Comparison of ENCODE assay signal across 8 mouse cellular contexts in the genomic region with DNA sequence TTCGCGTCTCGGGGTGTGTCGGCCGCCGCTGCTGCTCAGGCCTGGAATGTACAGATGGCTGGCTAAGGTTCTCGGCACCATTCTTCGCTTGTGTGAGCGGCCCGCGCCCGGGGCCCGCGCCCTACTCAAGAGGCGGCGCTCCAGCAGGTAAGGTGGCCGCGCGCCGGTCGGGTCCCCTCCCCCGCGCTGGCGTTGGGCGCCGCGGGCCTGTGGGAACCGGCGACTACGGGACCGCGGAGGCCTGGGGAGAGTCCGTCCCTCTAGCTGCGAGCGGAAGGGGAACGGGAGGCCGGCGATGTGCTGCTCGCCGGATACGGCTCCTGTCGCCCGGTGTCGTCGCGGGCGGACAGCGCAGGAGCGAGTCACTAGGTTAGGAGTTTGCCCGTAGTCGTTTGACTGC. TPM values are rescaled to one million over a fixed set of nuclear protein-coding genes. Genes with fewer than 3 reads are reported as not detected.
DNase-seq lines count a peak whose midpoint lies in the region; ATAC-seq and TF ChIP-seq lines count a peak whose summit lies in the region.

No protein-coding gene starts in this region.

- H3K9me3 ChIP-seq in kidney, embryonic 15.5 days (replicated peaks) = no peaks in the 10 kb centered on the region
- H3K9me3 ChIP-seq in hindbrain, embryonic 12.5 days (replicated peaks) = no peaks in the 10 kb centered on the region

- ATAC-seq in kidney, embryonic 15.5 days (replicated peaks; ENCODE audit: low FRiP score) = peak; percentile 71
- peak; percentile 75 for ATAC-seq in hindbrain, embryonic 12.5 days (ENCODE audit: low FRiP score)

- peak overlapping the region; percentile 87 for H3K27ac ChIP-seq in kidney, embryonic 15.5 days
- peak overlapping the region; percentile 93 for H3K27ac ChIP-seq in bone marrow, adult 2 months (ENCODE audit: control insufficient read depth, insufficient read depth, low read depth, low read length, poor library complexity)
- H3K27ac ChIP-seq in hindbrain, embryonic 12.5 days = peak overlapping the region; percentile 73; the same call in 1 of the 2 replicates

- no peaks in the 10 kb centered on the region for H3K27me3 ChIP-seq in kidney, embryonic 15.5 days
- no peaks in the 10 kb centered on the region for H3K27me3 ChIP-seq in hindbrain, embryonic 12.5 days

- peak; percentile 9; the same call in 1 of the 2 replicates for TF ChIP-seq POLR2A in bone marrow, adult 2 months (IDR thresholded peaks at IDR 0.05; ENCODE audit: borderline replicate concordance, control insufficient read depth, low read depth, low read length)

- peaks cover 17% of the 10 kb centered on the region for H3K4me1 ChIP-seq in kidney, embryonic 15.5 days
- H3K4me1 ChIP-seq in bone marrow, adult 2 months (ENCODE audit: control insufficient read depth, insufficient read depth, low read length) = peaks cover 2% of the 10 kb centered on the region
- peaks cover 11% of the 10 kb centered on the region for H3K4me1 ChIP-seq in hindbrain, embryonic 12.5 days

- H3K36me3 ChIP-seq in kidney, embryonic 15.5 days = peaks cover 13% of the 10 kb centered on the region; the same call in 1 of the 2 replicates
- H3K36me3 ChIP-seq in hindbrain, embryonic 12.5 days = no peaks in the 10 kb centered on the region

- under 1% methylated on average over 51 of the region's 51 CpGs for WGBS in kidney, embryonic 15.5 days
- under 1% methylated on average over 51 of the region's 51 CpGs for WGBS in bone marrow, adult 2 months
- under 1% methylated on average over 39 of the region's 51 CpGs for WGBS in hindbrain, embryonic 12.5 days

- H3K4me2 ChIP-seq in kidney, embryonic 15.5 days = peak overlapping the region; percentile 74
- H3K4me2 ChIP-seq in hindbrain, embryonic 12.5 days (replicated peaks) = peak overlapping the region; percentile 80

- peak overlapping the region; percentile 99 for H3K4me3 ChIP-seq in kidney, embryonic 15.5 days (replicated peaks)
- peak overlapping the region; percentile 95 for H3K4me3 ChIP-seq in bone marrow, adult 2 months (replicated peaks; ENCODE audit: control insufficient read depth, low read depth, low read length)
- peak overlapping the region; percentile 93 for H3K4me3 ChIP-seq in hindbrain, embryonic 12.5 days

- peak overlapping the region; percentile 92 for H3K9ac ChIP-seq in kidney, embryonic 15.5 days
- peak overlapping the region; percentile 93 for H3K9ac ChIP-seq in hindbrain, embryonic 12.5 days

- TF ChIP-seq CTCF in bone marrow, adult 2 months (IDR thresholded peaks at IDR 0.05; ENCODE audit: control insufficient read depth, insufficient read depth, low read length) = no peak

- no peak for DNase-seq in kidney, adult 18-20 months
- DNase-seq in lung, postnatal 25 days (ENCODE audit: low spot score) = peak; percentile 39
- no peak for DNase-seq in yolk sac, embryonic 10.5 days (ENCODE audit: low spot score)
- no peak for DNase-seq in cerebellum, adult 9-11 months
- no peak for DNase-seq in kidney, adult 11 months

RNA-seq across cellular contexts. Expression of a gene that starts 0.3 kb away (rescaled TPM):
- 40.8 and 41.4 TPM in 2 replicates for polyA plus RNA-seq in kidney, embryonic 15.5 days (2015; fragmentation: Nextera tagmentation; extraction: Ambion mirVana)
- 39.6 and 50.6 TPM in 2 replicates for polyA plus RNA-seq in bone marrow, adult 2 months (2011; ENCODE audit: insufficient read depth, insufficient read length, low replicate concordance, missing spikeins)
- 61.7 and 64.5 TPM in 2 replicates for polyA plus RNA-seq in hindbrain, embryonic 12.5 days (2016; fragmentation: Nextera tagmentation; extraction: Ambion mirVana)

RNA-seq across cellular contexts. Expression of a gene that starts 14.1 kb away (rescaled TPM):
- 1.3 and 1.7 TPM in 2 replicates for polyA plus RNA-seq in kidney, embryonic 15.5 days (2015; fragmentation: Nextera tagmentation; extraction: Ambion mirVana)
- 0.72 and 0.92 TPM in 2 replicates for polyA plus RNA-seq in bone marrow, adult 2 months (2011; ENCODE audit: insufficient read depth, insufficient read length, low replicate concordance, missing spikeins)
- polyA plus RNA-seq in hindbrain, embryonic 12.5 days (2016; fragmentation: Nextera tagmentation; extraction: Ambion mirVana) = 0.43 and 0.49 TPM in 2 replicates
